Comparison of ENCODE assay signal across 20 mouse cellular contexts in the genomic region with DNA sequence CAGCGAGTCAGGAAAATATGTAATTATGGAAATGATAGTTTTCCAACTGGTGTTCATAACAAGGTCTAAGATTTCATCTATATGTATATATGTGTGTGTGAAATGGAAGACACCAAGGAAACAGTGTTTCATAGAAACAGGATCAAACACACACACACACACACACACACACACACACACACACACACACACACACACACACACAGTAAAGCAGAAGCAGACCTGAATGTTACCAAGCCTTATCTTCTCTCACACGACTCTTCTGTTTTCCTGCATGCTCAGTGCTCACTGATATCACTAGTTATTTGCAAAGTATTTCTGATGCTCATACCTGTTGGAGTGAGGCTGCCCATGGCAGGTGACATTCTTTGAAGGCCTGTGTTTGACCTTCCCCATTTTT.
A peak's percentile ranks its signal among the peaks of the same experiment; 100 is the strongest.
DNase-seq lines count a peak whose midpoint lies in the region; ATAC-seq lines count a peak whose summit lies in the region.
"Had no signal": no experiment of that assay in that cellular context is flagged by ENCODE, and none has a peak within 500 bp of the region (broad histone marks: within the 10 kb centered on the region; RNA-seq: fewer than 3 reads in every experiment).

No protein-coding gene starts in this region.

- ATAC-seq in CD4-positive, CD25-positive, alpha-beta regulatory T cell, adult 4 months = peak; percentile 8
- ATAC-seq: forebrain, embryonic 15.5 days; hindbrain, embryonic 16.5 days; Patski had no signal

- DNase-seq in CD4-positive helper T cell, adult 2 months (ENCODE audit: low read depth, low spot score) = peak; percentile 26
- peak; percentile 60 for DNase-seq in MEL-GATA-1-ER (ENCODE audit: extremely low read depth, low read depth)
- DNase-seq in naive thymus-derived CD4-positive, alpha-beta T cell, adult 2 months (ENCODE audit: low read depth) = peak; percentile 46
- no peak for DNase-seq in urinary bladder, adult 2 months (ENCODE audit: low spot score)
- DNase-seq in urinary bladder, postnatal 4 days (ENCODE audit: low spot score in 2 of 2) = no peak
- no peak for DNase-seq in lung, postnatal 10 days
- DNase-seq: adrenal gland, postnatal 10 days; adrenal gland, postnatal 36 days; B cell, adult 2 months; cerebellum, adult 18-20 months; cerebellum, adult 9-11 months; cerebellum, postnatal 25 days; gastrocnemius, postnatal 25 days; heart, adult 18-20 months; heart, postnatal 10 days; heart, postnatal 36 days had no signal

Comparison
In these comparisons a context has a peak if more than half of its experiments do, and no peak if none do; other contexts are left out.
1. DNase-seq: peak in CD4-positive helper T cell, adult 2 months (single experiment), MEL-GATA-1-ER (single experiment) and naive thymus-derived CD4-positive, alpha-beta T cell, adult 2 months (single experiment); none in urinary bladder, adult 2 months (single experiment), urinary bladder, postnatal 4 days (0 of 2) and lung, postnatal 10 days (single experiment).